28 mouse cellular contexts compared by ENCODE assay signal in the genomic region with DNA sequence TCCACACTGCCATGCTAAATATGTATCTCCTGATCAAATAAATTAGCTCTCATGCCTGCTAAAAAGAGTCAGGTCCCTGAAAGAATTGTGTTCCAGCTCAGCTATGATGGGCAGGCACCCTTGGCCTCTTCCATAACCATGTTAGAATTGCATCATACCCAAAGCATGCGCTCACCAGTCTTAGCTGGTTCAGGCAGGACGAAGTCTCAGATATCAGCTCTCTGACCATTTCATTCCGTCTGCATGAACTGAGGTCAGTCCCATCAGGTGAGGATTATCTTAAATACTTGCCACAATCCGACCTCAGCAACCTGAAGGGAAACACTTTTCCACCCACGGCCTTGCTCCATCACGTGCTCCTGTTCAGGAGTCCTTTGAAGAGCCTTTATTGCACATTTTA.
A peak's percentile ranks its signal among the peaks of the same experiment; 100 is the strongest.
DNase-seq lines count a peak whose midpoint lies in the region; ATAC-seq and TF ChIP-seq lines count a peak whose summit lies in the region.
"Had no signal": no experiment of that assay in that cellular context is flagged by ENCODE, and none has a peak within 500 bp of the region (broad histone marks: within the 10 kb centered on the region; RNA-seq: fewer than 3 reads in every experiment).

No protein-coding gene starts in this region.

- no peak overlapping the region for H3ac ChIP-seq in myocyte (ENCODE audit: control insufficient read depth, insufficient read length)

- TF ChIP-seq POLR2A in limb, embryonic 14.5 days (IDR thresholded peaks at IDR 0.05; ENCODE audit: borderline replicate concordance, extremely low read depth, insufficient read depth, insufficient read length): no peak
- peak; percentile 11 for TF ChIP-seq POLR2A in myocyte (IDR thresholded peaks at IDR 0.05; ENCODE audit: insufficient read length, low read depth)

- intact Hi-C loops in gastrocnemius, adult 2 months (cut with DNase I): loop anchor here (1.0 to 5.0 kb wide), 3 partner anchors 116 to 245 kb away; no protein-coding TSS in a partner anchor
- intact Hi-C loops in gastrocnemius, postnatal 14 days (cut with DNase I; ENCODE audit: low total_unique reads): no loop called here

- peak; percentile 61 for DNase-seq in gastrocnemius, adult 2 months
- DNase-seq in gastrocnemius, postnatal 14 days: no peak
- no peak for DNase-seq in limb, embryonic 14.5 days (ENCODE audit: low spot score)
- DNase-seq in limb, embryonic 10.5 days (ENCODE audit: low spot score): no peak
- peak; percentile 64 for DNase-seq in 416B (ENCODE audit: low read depth)
- no peak for DNase-seq in urinary bladder, postnatal 4 days (ENCODE audit: low spot score in 2 of 2)
- DNase-seq: adrenal gland, postnatal 10 days; B cell, adult 2 months; cerebellum, adult 2 months; cerebellum, postnatal 36 days; embryo, embryonic 11 days; gastrocnemius, postnatal 25 days; heart, postnatal 36 days; kidney, postnatal 25 days; lung, adult 2 months; right cerebral cortex, postnatal 14 days; spleen, adult 18-20 months had no signal

- no peaks in the 10 kb centered on the region for H3K27me3 ChIP-seq in limb, embryonic 14.5 days (ENCODE audit: control insufficient read depth, insufficient read depth, low read length)
- H3K27me3 ChIP-seq in limb, embryonic 10.5 days (ENCODE audit: low read depth, poor library complexity, severe bottlenecking): no peaks in the 10 kb centered on the region
- H3K27me3 ChIP-seq in myocyte (ENCODE audit: control insufficient read depth, insufficient read depth, insufficient read length): no peaks in the 10 kb centered on the region
- H3K27me3 ChIP-seq: embryonic facial prominence, embryonic 15.5 days; hindbrain, embryonic 15.5 days; intestine, embryonic 15.5 days; limb, embryonic 12.5 days; midbrain, embryonic 13.5 days; neural tube, embryonic 12.5 days had no signal

- no peak for TF ChIP-seq CTCF in gastrocnemius, adult 2 months (IDR thresholded peaks at IDR 0.05)

- H3K36me3 ChIP-seq in limb, embryonic 14.5 days (ENCODE audit: control insufficient read depth, insufficient read depth, low read length): no peaks in the 10 kb centered on the region
- no peaks in the 10 kb centered on the region for H3K36me3 ChIP-seq in limb, embryonic 10.5 days
- H3K36me3 ChIP-seq in myocyte (ENCODE audit: control insufficient read depth, insufficient read depth): no peaks in the 10 kb centered on the region
- H3K36me3 ChIP-seq: embryonic facial prominence, embryonic 15.5 days; hindbrain, embryonic 15.5 days; intestine, embryonic 15.5 days; limb, embryonic 12.5 days; midbrain, embryonic 13.5 days; neural tube, embryonic 12.5 days had no signal

- ATAC-seq in limb, embryonic 14.5 days (ENCODE audit: low FRiP score, low read depth): peak; percentile 53; the same call in 1 of the 2 replicates
- ATAC-seq: activated CD4-positive, CD25-positive, alpha-beta regulatory T cell, adult 4 months; forebrain, embryonic 14.5 days; intestine, embryonic 15.5 days; midbrain, embryonic 13.5 days had no signal

- 47% methylated on average over 6 of the region's 6 CpGs for WGBS in limb, embryonic 14.5 days
- WGBS in limb, embryonic 10.5 days: 81% methylated on average over 6 of the region's 6 CpGs

- H3K27ac ChIP-seq in gastrocnemius, adult 2 months: peak overlapping the region; percentile 91
- H3K27ac ChIP-seq in limb, embryonic 14.5 days (replicated peaks; ENCODE audit: low read depth, low read length): no peak overlapping the region
- no peak overlapping the region for H3K27ac ChIP-seq in limb, embryonic 10.5 days
- H3K27ac ChIP-seq: embryonic facial prominence, embryonic 15.5 days; hindbrain, embryonic 15.5 days; intestine, embryonic 15.5 days; layer of hippocampus, adult 2 months; limb, embryonic 12.5 days; midbrain, embryonic 13.5 days; neural tube, embryonic 12.5 days had no signal

- H3K4me1 ChIP-seq in limb, embryonic 14.5 days (ENCODE audit: control insufficient read depth, insufficient read depth, low read length): no peaks in the 10 kb centered on the region
- H3K4me1 ChIP-seq in limb, embryonic 10.5 days: 0 out of 2 replicates have a peak, but pooled peaks cover 3% of the 10 kb centered on the region
- H3K4me1 ChIP-seq: embryonic facial prominence, embryonic 15.5 days; intestine, embryonic 15.5 days; neural tube, embryonic 12.5 days had no signal

- no peak overlapping the region for H3K4me3 ChIP-seq in gastrocnemius, adult 2 months
- H3K4me3 ChIP-seq in limb, embryonic 14.5 days (replicated peaks; ENCODE audit: low read length): no peak overlapping the region
- no peak overlapping the region for H3K4me3 ChIP-seq in limb, embryonic 10.5 days
- no peak overlapping the region for H3K4me3 ChIP-seq in myocyte
- H3K4me3 ChIP-seq: embryonic facial prominence, embryonic 15.5 days; hindbrain, embryonic 15.5 days; intestine, embryonic 15.5 days; layer of hippocampus, adult 2 months; limb, embryonic 12.5 days; megakaryocyte, embryonic 14.5 days; midbrain, embryonic 13.5 days; neural tube, embryonic 12.5 days had no signal

- no peaks in the 10 kb centered on the region for H3K9me3 ChIP-seq in limb, embryonic 14.5 days (ENCODE audit: control insufficient read depth, low read length)
- H3K9me3 ChIP-seq in limb, embryonic 10.5 days (replicated peaks): no peaks in the 10 kb centered on the region
- H3K9me3 ChIP-seq: embryonic facial prominence, embryonic 15.5 days; hindbrain, embryonic 15.5 days; intestine, embryonic 15.5 days; limb, embryonic 12.5 days; megakaryocyte, embryonic 14.5 days; midbrain, embryonic 13.5 days; neural tube, embryonic 12.5 days had no signal

- H3K4me2 ChIP-seq in limb, embryonic 14.5 days (replicated peaks; ENCODE audit: low read depth, low read length, severe bottlenecking): no peak overlapping the region
- H3K4me2 ChIP-seq in myocyte (ENCODE audit: low read depth): peak overlapping the region; percentile 64
- H3K4me2 ChIP-seq: embryonic facial prominence, embryonic 15.5 days; hindbrain, embryonic 15.5 days; intestine, embryonic 15.5 days; limb, embryonic 12.5 days; midbrain, embryonic 13.5 days; neural tube, embryonic 12.5 days had no signal

- H3K9ac ChIP-seq in limb, embryonic 14.5 days (ENCODE audit: low read depth, low read length, severe bottlenecking): no peak overlapping the region
- H3K9ac ChIP-seq: embryonic facial prominence, embryonic 15.5 days; hindbrain, embryonic 15.5 days; intestine, embryonic 15.5 days; limb, embryonic 12.5 days; midbrain, embryonic 13.5 days; neural tube, embryonic 12.5 days had no signal

- no peaks in the 10 kb centered on the region for H3K79me2 ChIP-seq in myocyte (ENCODE audit: control insufficient read depth, insufficient read depth)

TF ChIP-seq in myocyte, 11 proteins besides CTCF, POLR2A, EP300 and RAD21:
- no peak for TF ChIP-seq E2F4 (IDR thresholded peaks at IDR 0.05; ENCODE audit: insufficient read depth)
- no peak for TF ChIP-seq USF1 (IDR thresholded peaks at IDR 0.05; ENCODE audit: low read depth)
- no peak for TF ChIP-seq MYOG (IDR thresholded peaks at IDR 0.05; ENCODE audit: control insufficient read depth in 1 of 3, insufficient read depth in 1 of 3, insufficient read length in 2 of 3, low read depth in 2 of 3)
- peak; percentile 71 for TF ChIP-seq MAX (IDR thresholded peaks at IDR 0.05; ENCODE audit: low read depth)
- TF ChIP-seq TCF3 (IDR thresholded peaks at IDR 0.05; ENCODE audit: insufficient read length, low read depth): no peak
- TF ChIP-seq MYOD1 (IDR thresholded peaks at IDR 0.05; ENCODE audit: control insufficient read depth in 1 of 3, insufficient read length in 2 of 3, low read depth in 2 of 3): peak in 2 of 3 experiments; percentile 26 to 37
- no peak for TF ChIP-seq POLR2AphosphoS2 (IDR thresholded peaks at IDR 0.05; ENCODE audit: insufficient read length, low read depth)
- no peak for TF ChIP-seq SRF (IDR thresholded peaks at IDR 0.05; ENCODE audit: control insufficient read depth, insufficient read length, low read depth)
- TF ChIP-seq CEBPB (IDR thresholded peaks at IDR 0.05; ENCODE audit: insufficient read depth, poor library complexity, severe bottlenecking): peak; percentile 89
- peak; percentile 3 for TF ChIP-seq TCF12 (IDR thresholded peaks at IDR 0.05; ENCODE audit: insufficient read depth, poor library complexity, severe bottlenecking)
- TF ChIP-seq REST (IDR thresholded peaks at IDR 0.05; ENCODE audit: insufficient read depth, insufficient read length): no peak

Comparison
In these comparisons a context has a peak if more than half of its experiments do, and no peak if none do; other contexts are left out.
1. DNase-seq: peak in gastrocnemius, adult 2 months (single experiment) and 416B (single experiment); none in gastrocnemius, postnatal 14 days (single experiment), limb, embryonic 14.5 days (single experiment), limb, embryonic 10.5 days (single experiment) and urinary bladder, postnatal 4 days (0 of 2).